Mouse (Mus musculus): ENCODE measurements around the gene Gm1113.

The Gm1113 gene

GRCm38 (mm10) chr9:35479456-35479855, 38.6 kb downstream of the Gm1113 start:
- DNase-seq (ENCODE audit: low spot score in 2 of 2) = peak; percentile 19 to 44

GRCm38 (mm10) chr9:35475394-35475793, 42.7 kb downstream of the Gm1113 start:
- DNase-seq (ENCODE audit: low spot score in 2 of 2) = no peak

- DNase-seq (ENCODE audit: low spot score in 2 of 2) = no peak
Measured at GRCm38 (mm10) chr9:35474104-35474724, 43.9 kb downstream of the Gm1113 start.

GRCm38 (mm10) chr9:35468913-35469312, 49.2 kb downstream of the Gm1113 start:
- no peak for DNase-seq (ENCODE audit: low spot score in 2 of 2)

GRCm38 (mm10) chr9:35467264-35467817, 50.7 kb downstream of the Gm1113 start:
- DNase-seq (ENCODE audit: low spot score in 2 of 2) = no peak

- DNase-seq (ENCODE audit: low spot score in 2 of 2) = no peak
Measured at GRCm38 (mm10) chr9:35459594-35459993, 58.5 kb downstream of the Gm1113 start.

All from frontal cortex, postnatal 36 days (tissue).